Mouse (Mus musculus) megakaryocyte, embryonic 14.5 days (primary cell): ENCODE measurements around the gene Rpl13a.

Experiments
- FLI1 ChIP-seq: IDR thresholded peaks from 2 replicates; pipeline ENCODE4 v1.6.1; 2012; ENCODE audit warnings: low read length, inconsistent platforms, mixed read lengths
- GATA1 ChIP-seq: IDR thresholded peaks from 3 replicates; pipeline ENCODE4 v1.6.1; 2012; ENCODE audit warnings: mixed read lengths, low read length, inconsistent platforms, borderline replicate concordance

GRCm38 (mm10) chr7:45119780-45120709, 8.5 kb downstream of the Rpl13a start:
- TF ChIP-seq FLI1 (no peak), GATA1 (no peak)
